Mouse (Mus musculus) embryonic facial prominence, embryonic 10.5 days (tissue): Measurements from ENCODE around the gene Lcor. TPM values are rescaled to one million over a fixed set of nuclear protein-coding genes. Genes with fewer than 3 reads are reported as not detected.

Experiments
- DNase-seq: peaks from one replicate; pipeline ENCODE4 v3.0.0-alpha.2; 2017; ENCODE audit warnings: low spot score
- H3K27ac ChIP-seq: fragments of 300-500 bp; sonication (generic); replicated peaks from 2 replicates; pipeline ENCODE4 v1.5.1; 2016; ENCODE audit warnings: mild to moderate bottlenecking
- H3K27me3 ChIP-seq: fragments of 300-500 bp; sonication (generic); replicated peaks from 2 replicates; pipeline ENCODE4 v1.6.1; 2016; ENCODE audit warnings: low read depth, mild to moderate bottlenecking; ENCODE audit not compliant: poor library complexity, severe bottlenecking
- H3K36me3 ChIP-seq: fragments of 300-500 bp; sonication (generic); replicated peaks from 2 replicates; pipeline ENCODE4 v1.6.1; 2016; ENCODE audit warnings: mild to moderate bottlenecking, moderate library complexity
- H3K4me1 ChIP-seq: fragments of 300-500 bp; sonication (generic); 2 replicates; pipeline ENCODE4 v1.6.1; 2016
- H3K4me3 ChIP-seq: fragments of 300-500 bp; sonication (generic); 2 replicates; pipeline ENCODE4 v1.5.1; 2016; ENCODE audit warnings: mild to moderate bottlenecking, moderate library complexity
- H3K9me3 ChIP-seq: fragments of 300-500 bp; sonication (generic); 2 replicates; pipeline ENCODE4 v1.6.1; 2016; ENCODE audit warnings: mild to moderate bottlenecking
- WGBS: fragments of 180-500 bp; shearing (Covaris S2); methylation state at CpG from one replicate; pipeline ENCODE4 v1.1.7; 2016; 5-methylcytosine and 5-hydroxymethylcytosine counted together
- polyA plus RNA-seq: library from polyadenylated mRNA; unstranded; fragments of >200 nt; fragmentation: Nextera tagmentation; extraction: Ambion mirVana; gene quantifications from 2 replicates; pipeline ENCODE4 v1.2.1, GENCODE M21; 2016

The Lcor gene
- polyA plus RNA-seq, 1 experiment from 2014 or later, result 14.6 TPM

GRCm38 (mm10) chr19:41449415-41450075 is 32.9 kb upstream of the Lcor start:
- no peaks in the 10 kb centered on the region for H3K9me3 ChIP-seq
- peaks cover 27% of the 10 kb centered on the region for H3K4me1 ChIP-seq
- H3K36me3 ChIP-seq, result no peaks in the 10 kb centered on the region
- WGBS, result 60% methylated on average over 7 of the region's 7 CpGs
- no peaks in the 10 kb centered on the region for H3K27me3 ChIP-seq
- H3K4me3 ChIP-seq, result no peak overlapping the region
- DNase-seq, result no peak
- no peak overlapping the region for H3K27ac ChIP-seq

GRCm38 (mm10) chr19:41452166-41452565 is 30.3 kb upstream of the Lcor start:
- Histone ChIP-seq H3K4me3 (no peak overlapping the region), H3K27me3 (no peaks in the 10 kb centered on the region), H3K9me3 (no peaks in the 10 kb centered on the region), H3K36me3 (no peaks in the 10 kb centered on the region), H3K4me1 (peaks cover 12% of the 10 kb centered on the region), H3K27ac (no peak overlapping the region)
- DNase-seq, result peak; percentile 30
- 17% methylated on average over 3 of the region's 3 CpGs for WGBS

GRCm38 (mm10) chr19:41454601-41455000 is 27.8 kb upstream of the Lcor start:
- no peaks in the 10 kb centered on the region for H3K27me3 ChIP-seq
- no peaks in the 10 kb centered on the region for H3K36me3 ChIP-seq
- no peak overlapping the region for H3K4me3 ChIP-seq
- WGBS, result 83% methylated on average over 6 of the region's 7 CpGs
- no peak for DNase-seq
- H3K9me3 ChIP-seq, result no peaks in the 10 kb centered on the region
- peaks cover 11% of the 10 kb centered on the region for H3K4me1 ChIP-seq
- no peak overlapping the region for H3K27ac ChIP-seq

- DNase-seq, result peak; percentile 36
Observed at GRCm38 (mm10) chr19:41455091-41455626, 27.3 kb upstream of the Lcor start.

GRCm38 (mm10) chr19:41457181-41457580 is 25.3 kb upstream of the Lcor start:
- H3K27ac ChIP-seq, result no peak overlapping the region
- DNase-seq, result no peak
- H3K4me1 ChIP-seq, result 0 out of 2 replicates have a peak, but pooled peaks cover 2% of the 10 kb centered on the region
- H3K27me3 ChIP-seq, result no peaks in the 10 kb centered on the region
- WGBS, result 82% methylated on average over 5 of the region's 5 CpGs
- H3K36me3 ChIP-seq, result no peaks in the 10 kb centered on the region
- H3K4me3 ChIP-seq, result no peak overlapping the region
- H3K9me3 ChIP-seq, result no peaks in the 10 kb centered on the region

More at GRCm38 (mm10) chr19:41455091-41455626, 27.3 kb upstream of the Lcor start:
- Histone ChIP-seq H3K27ac (no peak overlapping the region), H3K27me3 (no peaks in the 10 kb centered on the region), H3K9me3 (no peaks in the 10 kb centered on the region), H3K4me3 (no peak overlapping the region), H3K36me3 (no peaks in the 10 kb centered on the region), H3K4me1 (peaks cover 9% of the 10 kb centered on the region)
- WGBS, result 77% methylated on average over 6 of the region's 6 CpGs

GRCm38 (mm10) chr19:41462166-41462735 is 20.2 kb upstream of the Lcor start:
- no peaks in the 10 kb centered on the region for H3K36me3 ChIP-seq
- no peak overlapping the region for H3K27ac ChIP-seq
- no peaks in the 10 kb centered on the region for H3K9me3 ChIP-seq
- no peak overlapping the region for H3K4me3 ChIP-seq
- 83% methylated on average over 9 of the region's 9 CpGs for WGBS
- H3K4me1 ChIP-seq, result no peaks in the 10 kb centered on the region
- no peak for DNase-seq
- no peaks in the 10 kb centered on the region for H3K27me3 ChIP-seq

- no peaks in the 10 kb centered on the region for H3K4me1 ChIP-seq
- 91% methylated on average over 5 of the region's 5 CpGs for WGBS
- H3K4me3 ChIP-seq, result no peak overlapping the region
- H3K27ac ChIP-seq, result no peak overlapping the region
- no peak for DNase-seq
- no peaks in the 10 kb centered on the region for H3K36me3 ChIP-seq
- H3K27me3 ChIP-seq, result no peaks in the 10 kb centered on the region
- H3K9me3 ChIP-seq, result no peaks in the 10 kb centered on the region
Observed at GRCm38 (mm10) chr19:41463841-41464240, 18.6 kb upstream of the Lcor start.

- WGBS, result 88% methylated on average over 3 of the region's 3 CpGs
- Histone ChIP-seq H3K4me1 (no peaks in the 10 kb centered on the region), H3K9me3 (no peaks in the 10 kb centered on the region), H3K4me3 (no peak overlapping the region), H3K27me3 (no peaks in the 10 kb centered on the region), H3K36me3 (no peaks in the 10 kb centered on the region), H3K27ac (no peak overlapping the region)
- DNase-seq, result no peak
Observed at GRCm38 (mm10) chr19:41466475-41466874, 16.0 kb upstream of the Lcor start.

- H3K4me1 ChIP-seq, result peaks cover 15% of the 10 kb centered on the region
- H3K36me3 ChIP-seq, result no peaks in the 10 kb centered on the region
- WGBS, result 92% methylated on average over 7 of the region's 7 CpGs
- H3K4me3 ChIP-seq, result no peak overlapping the region
- no peaks in the 10 kb centered on the region for H3K27me3 ChIP-seq
- H3K27ac ChIP-seq, result no peak overlapping the region
- DNase-seq, result no peak
- H3K9me3 ChIP-seq, result no peaks in the 10 kb centered on the region
Observed at GRCm38 (mm10) chr19:41473566-41474135, 8.8 kb upstream of the Lcor start.

- no peaks in the 10 kb centered on the region for H3K36me3 ChIP-seq
- no peaks in the 10 kb centered on the region for H3K27me3 ChIP-seq
- DNase-seq, result no peak
- no peak overlapping the region for H3K27ac ChIP-seq
- peaks cover 18% of the 10 kb centered on the region for H3K4me1 ChIP-seq
- no peaks in the 10 kb centered on the region for H3K9me3 ChIP-seq
- H3K4me3 ChIP-seq, result no peak overlapping the region
- WGBS, result 59% methylated on average over 2 of the region's 2 CpGs
Observed at GRCm38 (mm10) chr19:41474943-41475342, 7.5 kb upstream of the Lcor start.

- no peak overlapping the region for H3K4me3 ChIP-seq
- H3K27ac ChIP-seq, result no peak overlapping the region
- H3K27me3 ChIP-seq, result no peaks in the 10 kb centered on the region
- H3K9me3 ChIP-seq, result no peaks in the 10 kb centered on the region
- H3K36me3 ChIP-seq, result no peaks in the 10 kb centered on the region
- 89% methylated on average over 3 of the region's 3 CpGs for WGBS
- no peak for DNase-seq
- peaks cover 27% of the 10 kb centered on the region for H3K4me1 ChIP-seq
Observed at GRCm38 (mm10) chr19:41476530-41477249, 5.7 kb upstream of the Lcor start.

GRCm38 (mm10) chr19:41481030-41481886 is 1.2 kb upstream of the Lcor start:
- H3K4me3 ChIP-seq, result peak overlapping the region; percentile 97
- 12% methylated on average over 15 of the region's 15 CpGs for WGBS

More at GRCm38 (mm10) chr19:41481030-41481886, 1.2 kb upstream of the Lcor start:
- Histone ChIP-seq H3K27me3 (no peaks in the 10 kb centered on the region), H3K9me3 (no peaks in the 10 kb centered on the region), H3K27ac (no peak overlapping the region), H3K36me3 (no peaks in the 10 kb centered on the region), H3K4me1 (peaks cover 46% of the 10 kb centered on the region)
- peak; percentile 44 for DNase-seq
